Mouse (Mus musculus): Measurements from ENCODE around the gene Thnsl2.

GRCm38 (mm10) chr6:71088992-71089391, 55.2 kb downstream of the Thnsl2 start:
- no peak for TF ChIP-seq CEBPB (IDR thresholded peaks at IDR 0.05; ENCODE audit: insufficient read depth, poor library complexity, severe bottlenecking)
- no peak for TF ChIP-seq POLR2A (IDR thresholded peaks at IDR 0.05; ENCODE audit: insufficient read length, low read depth)
- TF ChIP-seq E2F4 (IDR thresholded peaks at IDR 0.05; ENCODE audit: insufficient read depth): no peak
- no peak for TF ChIP-seq MYOD1 (IDR thresholded peaks at IDR 0.05; ENCODE audit: control insufficient read depth in 1 of 3, insufficient read length in 2 of 3, low read depth in 2 of 3)
- TF ChIP-seq MAX (IDR thresholded peaks at IDR 0.05; ENCODE audit: low read depth): no peak

Data from myocyte (in vitro differentiated cells).